Mouse (Mus musculus) spleen, postnatal 36 days (tissue): Measurements from ENCODE around the gene Lrrfip1.

Experiments
- DNase-seq, 2 experiments: peaks; one replicate each; pipeline ENCODE4 v3.0.0; 2022; ENCODE audit warnings: low spot score in 2 of 2, mixed read lengths in 1 of 2

Gene Lrrfip1

GRCm38 (mm10) chr1:90998891-90999611, 514 bp downstream of the Lrrfip1 start:
- DNase-seq: no peak

DNA sequence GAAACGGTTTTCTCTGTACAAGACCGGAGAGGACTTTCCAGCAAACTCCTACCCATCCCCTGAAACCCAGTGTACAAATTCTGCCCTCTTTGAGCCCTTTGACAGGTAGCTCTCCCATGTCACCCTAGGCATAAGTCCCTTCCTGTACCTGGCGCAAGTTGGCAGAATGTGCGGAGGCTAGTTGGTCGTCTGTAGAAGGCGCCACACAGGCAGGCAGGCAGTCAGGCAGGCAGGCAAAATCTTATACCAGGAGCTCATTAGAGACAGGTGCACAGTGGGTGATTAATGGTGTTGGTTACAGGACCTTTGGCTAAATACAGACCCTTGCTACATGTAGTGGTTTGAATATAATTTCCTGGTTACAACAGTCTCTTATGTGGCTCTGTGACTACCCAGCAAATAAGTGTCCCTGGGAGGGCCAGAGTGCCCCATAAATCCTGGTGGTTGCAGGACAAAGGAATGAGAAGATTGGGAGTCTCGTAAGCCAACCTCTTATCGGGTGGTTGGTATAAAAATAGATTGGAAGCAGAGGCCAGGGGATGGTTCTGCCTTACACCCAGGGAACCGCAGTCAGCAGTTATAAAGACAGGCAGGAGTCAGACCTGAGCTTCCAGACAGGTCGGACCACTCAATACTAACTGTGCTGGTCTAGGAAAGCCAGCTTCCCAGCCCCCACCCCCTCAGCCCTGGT, 1.5 kb downstream of the Lrrfip1 start:
- no peak for DNase-seq

- DNase-seq: no peak
Observed at GRCm38 (mm10) chr1:91001101-91001500, 2.6 kb downstream of the Lrrfip1 start.

- DNase-seq: no peak
Observed at GRCm38 (mm10) chr1:91001871-91002539, 3.5 kb downstream of the Lrrfip1 start.

GRCm38 (mm10) chr1:91002641-91003040, 4.1 kb downstream of the Lrrfip1 start:
- DNase-seq: no peak

GRCm38 (mm10) chr1:91003522-91004253, 5.2 kb downstream of the Lrrfip1 start:
- DNase-seq: no peak

DNA sequence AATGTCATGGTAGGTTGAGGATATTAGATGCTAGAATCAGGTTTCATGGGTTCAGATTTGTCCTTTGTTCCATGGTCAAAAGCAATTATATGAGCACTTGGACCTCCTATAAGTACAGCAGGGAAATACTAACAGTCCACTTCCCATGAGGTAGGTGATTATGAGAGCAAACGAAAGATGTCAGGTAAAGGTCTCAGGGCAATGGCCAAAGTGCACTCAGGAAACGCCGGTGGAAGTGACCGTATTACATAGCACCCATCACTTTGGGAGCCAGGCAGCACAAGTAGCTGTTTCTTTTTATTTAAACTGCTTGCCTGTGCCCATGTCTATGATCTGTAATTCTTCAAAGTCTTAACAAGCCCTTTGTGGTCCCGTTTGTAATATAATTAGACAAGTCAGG, 7.5 kb downstream of the Lrrfip1 start:
- no peak for DNase-seq

DNA sequence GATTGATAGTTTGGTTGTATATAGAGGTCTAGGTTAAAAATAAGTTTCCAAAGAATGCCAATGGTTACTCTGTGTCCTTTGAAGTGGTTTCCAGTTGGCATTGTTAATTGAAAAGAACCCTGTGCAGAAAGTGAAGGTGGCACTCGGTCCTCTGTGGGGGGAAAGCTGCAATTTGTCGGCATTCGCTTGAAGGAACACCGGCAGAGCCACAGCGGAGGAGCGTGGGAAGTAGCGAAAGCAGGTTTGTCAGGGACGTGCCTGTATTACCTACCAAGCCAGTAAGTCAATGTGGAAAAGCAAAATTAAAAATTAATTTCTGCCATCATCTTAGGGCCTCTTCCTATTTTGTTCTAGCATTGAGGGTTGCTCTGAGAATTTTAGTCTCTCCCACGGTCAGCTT, 8.2 kb downstream of the Lrrfip1 start:
- DNase-seq: no peak

DNA sequence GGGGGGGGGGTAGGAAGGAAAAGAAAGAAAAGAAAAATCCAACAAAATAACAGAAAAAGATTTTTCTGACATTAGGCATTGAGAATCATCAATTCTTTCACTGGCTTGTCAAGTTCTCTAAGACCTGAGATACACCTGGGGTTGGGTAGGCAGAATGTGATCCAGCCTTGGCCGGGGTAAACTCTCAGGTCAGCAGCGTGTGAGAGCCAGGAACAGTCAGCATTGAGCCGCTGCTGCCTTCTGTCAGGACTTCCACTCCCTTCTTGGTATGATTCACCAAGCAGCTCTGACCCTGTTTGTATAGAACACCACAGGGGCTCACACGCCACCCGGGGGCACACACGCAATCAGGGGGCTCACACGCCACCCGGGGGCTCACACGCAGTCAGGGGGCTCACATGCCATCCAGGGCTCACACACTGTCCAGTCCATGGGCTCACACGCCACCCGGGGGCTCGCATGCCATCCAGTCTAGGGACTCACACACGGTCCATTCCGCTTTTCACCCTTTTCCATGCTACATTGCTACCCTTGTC, 9.7 kb downstream of the Lrrfip1 start:
- no peak for DNase-seq

GRCm38 (mm10) chr1:91008746-91009145, 10.2 kb downstream of the Lrrfip1 start:
- DNase-seq: no peak

DNA sequence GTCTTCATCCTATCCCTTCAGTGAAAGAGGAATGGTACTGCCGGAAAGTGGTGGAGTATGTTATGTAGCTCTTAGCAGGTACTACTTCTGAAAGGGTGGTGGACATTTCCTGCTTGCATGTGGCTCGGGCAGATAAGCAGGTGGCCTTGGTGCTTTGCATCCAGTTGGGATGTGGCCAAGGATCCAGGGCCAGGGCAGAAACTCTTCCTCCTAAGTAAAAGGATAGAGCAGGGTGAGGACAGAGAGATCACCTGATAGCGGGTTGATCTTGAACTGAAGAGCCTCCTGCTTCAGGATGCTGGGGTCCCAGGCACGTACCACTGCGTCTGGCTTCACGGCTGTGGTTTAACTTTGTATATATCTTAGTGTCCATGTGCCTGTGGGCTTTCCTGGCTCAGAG, 10.7 kb downstream of the Lrrfip1 start:
- no peak for DNase-seq

DNA sequence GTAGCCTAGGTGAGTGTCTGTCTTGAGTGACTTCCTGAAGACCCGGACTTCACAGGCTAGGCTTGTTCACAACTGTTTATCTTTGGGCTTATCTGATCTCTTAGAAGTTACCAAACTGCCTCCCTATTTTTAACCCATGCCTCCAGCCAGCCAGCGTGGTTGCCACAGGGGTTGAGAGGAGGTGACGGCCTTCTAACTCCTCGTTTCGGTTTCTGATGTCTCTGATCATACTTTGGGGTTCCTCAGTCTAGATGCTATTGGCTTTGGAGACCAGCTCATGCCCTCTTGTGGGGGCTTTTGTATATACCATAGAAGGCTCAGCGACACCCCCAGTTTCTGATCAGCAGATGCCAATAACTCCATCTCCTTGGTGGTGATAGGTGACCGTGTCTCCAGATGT, 11.7 kb downstream of the Lrrfip1 start:
- DNase-seq: no peak

GRCm38 (mm10) chr1:91010716-91011115, 12.2 kb downstream of the Lrrfip1 start:
- no peak for DNase-seq

- no peak for DNase-seq
Observed at GRCm38 (mm10) chr1:91011336-91011735, 12.8 kb downstream of the Lrrfip1 start.

GRCm38 (mm10) chr1:91013803-91014202, 15.3 kb downstream of the Lrrfip1 start:
- no peak for DNase-seq

GRCm38 (mm10) chr1:91015571-91015970, 17.0 kb downstream of the Lrrfip1 start:
- DNase-seq: no peak

GRCm38 (mm10) chr1:91017111-91017758, 18.7 kb downstream of the Lrrfip1 start:
- peak in 1 of 2 experiments; percentile 6 for DNase-seq

DNA sequence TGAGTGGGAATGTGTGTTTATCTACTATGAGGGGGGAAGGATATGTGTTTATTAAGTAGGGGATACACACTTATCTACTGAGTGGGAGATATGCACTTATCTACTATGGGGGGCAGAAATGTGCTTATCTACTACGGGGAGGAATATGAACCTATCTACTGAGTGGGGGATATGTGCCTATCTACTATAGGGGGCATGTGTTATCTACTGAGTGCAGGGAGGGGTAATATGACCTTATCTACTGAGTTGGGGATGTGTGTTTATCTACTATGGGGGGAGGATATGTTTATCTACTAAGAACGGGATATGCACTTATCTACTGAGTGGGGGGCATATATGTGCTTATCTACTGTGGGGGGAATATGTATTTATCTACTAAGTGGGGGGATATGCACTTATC, 20.8 kb downstream of the Lrrfip1 start:
- no peak for DNase-seq

- no peak for DNase-seq
Observed at GRCm38 (mm10) chr1:91021304-91021703, 22.8 kb downstream of the Lrrfip1 start.

GRCm38 (mm10) chr1:91022157-91022895, 23.8 kb downstream of the Lrrfip1 start:
- DNase-seq: no peak

- DNase-seq: no peak
Observed at GRCm38 (mm10) chr1:91023230-91023629, 24.7 kb downstream of the Lrrfip1 start.
